Mouse (Mus musculus) retina, embryonic 14.5 days (tissue): ENCODE measurements at regions not wholly inside any gene's neighbourhood (a gene's known extent, or its start where the extent isn't known, plus 50 kb on each side); places are given as distances from the start of the nearest gene placed in this dataset.

Experiments used
- DNase-seq: peaks from one replicate; pipeline ENCODE4 v3.0.0-alpha.2; 2015; ENCODE audit warnings: low spot score

DNA sequence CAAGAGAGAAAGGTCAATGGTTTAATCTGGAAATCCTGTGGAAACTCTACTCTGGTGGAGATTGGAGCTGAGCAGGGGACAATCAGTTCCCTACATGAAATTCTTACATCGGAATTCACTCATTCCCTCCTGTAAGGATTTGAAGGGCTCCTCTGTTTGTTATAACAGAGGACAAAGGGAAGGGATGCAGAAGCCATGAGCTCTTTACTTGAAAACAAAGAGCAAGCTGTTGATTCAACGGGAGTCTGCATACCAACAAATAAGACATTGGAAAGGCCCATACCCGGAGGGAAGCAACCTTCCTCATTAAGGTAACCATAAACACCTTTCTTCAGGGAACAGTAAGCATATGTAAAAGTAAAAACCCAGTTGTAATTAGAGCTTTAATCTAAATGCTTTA lies 359.3 kb downstream of the Cenpc1 start:
- no peak for DNase-seq

DNA sequence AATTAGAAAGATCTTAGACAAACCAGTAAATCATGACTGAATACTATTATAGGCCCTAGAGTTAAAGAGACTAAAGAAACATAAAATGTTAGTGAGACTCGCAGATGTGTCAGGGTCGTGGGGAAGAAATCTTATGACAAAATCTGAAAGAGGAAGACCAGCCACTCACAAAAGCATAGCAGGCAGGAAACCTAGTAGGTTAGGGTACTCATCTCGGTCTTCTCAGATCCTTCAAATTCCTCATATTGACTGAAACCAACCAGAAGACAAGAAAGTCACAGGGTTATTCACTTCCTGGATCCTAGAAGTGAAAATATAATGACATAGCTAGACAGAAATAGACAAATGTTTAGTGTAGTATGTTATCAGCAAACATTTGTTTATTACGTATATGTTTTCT lies 387.5 kb downstream of the Cenpc1 start:
- DNase-seq = no peak

- no peak for DNase-seq
These were observed 394.3 kb downstream of the Cenpc1 start for GRCm38 (mm10) chr5:85671121-85671520.

GRCm38 (mm10) chr5:85661487-85661886 lies 403.9 kb downstream of the Cenpc1 start:
- DNase-seq = no peak

DNA sequence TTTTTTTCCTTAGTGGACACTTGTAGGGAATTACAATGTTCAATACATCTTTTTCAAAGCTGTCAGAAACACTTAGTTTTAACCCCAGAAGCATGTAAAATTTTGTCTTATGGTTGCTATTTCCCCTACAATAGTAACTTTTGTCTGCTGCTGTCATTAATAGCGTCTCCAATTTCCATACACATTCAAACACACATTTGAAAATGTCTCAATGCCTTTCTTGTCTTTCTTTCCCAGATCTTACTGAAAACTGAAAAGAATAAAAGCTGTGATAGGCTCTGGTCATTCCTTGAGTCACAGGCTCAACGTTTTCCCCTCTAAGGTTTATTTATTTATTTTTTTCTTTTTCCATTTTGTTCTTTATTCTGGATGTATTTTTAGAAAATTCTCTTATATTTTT lies 444.3 kb downstream of the Cenpc1 start:
- DNase-seq = no peak

GRCm38 (mm10) chr5:85614783-85615182 lies 450.6 kb downstream of the Cenpc1 start:
- no peak for DNase-seq

DNA sequence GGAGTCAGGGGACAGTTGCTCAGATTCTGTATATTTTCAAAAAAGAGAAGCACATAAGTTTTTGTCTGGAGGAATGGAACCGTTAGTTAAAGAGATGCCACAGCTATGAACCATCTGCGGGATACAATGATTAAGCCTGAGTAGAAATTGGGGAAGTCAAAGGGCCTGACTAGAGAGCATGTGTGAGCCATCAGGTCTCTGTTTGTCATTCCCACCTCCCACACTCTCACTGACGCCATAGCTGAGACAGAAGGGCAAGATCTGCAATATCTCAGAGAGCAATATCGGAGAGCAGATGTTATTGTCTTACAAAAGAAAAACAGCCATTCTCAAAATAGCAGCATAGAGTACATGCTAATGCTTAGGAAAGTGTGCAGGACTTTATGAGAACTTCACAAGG lies 452.8 kb downstream of the Cenpc1 start:
- no peak for DNase-seq

DNA sequence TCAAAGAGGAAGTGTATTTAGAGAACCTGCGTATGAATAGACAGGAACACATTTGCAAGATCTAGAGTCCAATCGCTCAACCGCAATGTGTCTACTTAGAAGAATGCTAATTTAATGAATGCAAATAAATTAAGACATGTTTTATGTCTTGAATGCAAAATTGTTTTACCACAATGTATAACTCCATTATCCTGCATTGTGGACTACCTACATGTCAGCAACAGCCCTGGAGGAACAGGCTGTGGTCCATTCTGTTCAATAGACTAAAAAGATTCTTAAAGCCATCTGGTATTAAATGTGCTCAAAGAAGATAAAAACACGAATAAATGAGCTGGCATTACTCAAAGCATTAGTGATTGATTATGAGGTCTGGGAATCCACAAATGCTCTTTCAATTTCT lies 456.3 kb downstream of the Cenpc1 start:
- DNase-seq = no peak

GRCm38 (mm10) chr5:85598164-85598563 lies 467.2 kb downstream of the Cenpc1 start:
- no peak for DNase-seq

GRCm38 (mm10) chr5:85595082-85595447 lies 470.3 kb downstream of the Cenpc1 start:
- no peak for DNase-seq

GRCm38 (mm10) chr5:85594413-85595081 lies 470.8 kb downstream of the Cenpc1 start:
- no peak for DNase-seq

DNA sequence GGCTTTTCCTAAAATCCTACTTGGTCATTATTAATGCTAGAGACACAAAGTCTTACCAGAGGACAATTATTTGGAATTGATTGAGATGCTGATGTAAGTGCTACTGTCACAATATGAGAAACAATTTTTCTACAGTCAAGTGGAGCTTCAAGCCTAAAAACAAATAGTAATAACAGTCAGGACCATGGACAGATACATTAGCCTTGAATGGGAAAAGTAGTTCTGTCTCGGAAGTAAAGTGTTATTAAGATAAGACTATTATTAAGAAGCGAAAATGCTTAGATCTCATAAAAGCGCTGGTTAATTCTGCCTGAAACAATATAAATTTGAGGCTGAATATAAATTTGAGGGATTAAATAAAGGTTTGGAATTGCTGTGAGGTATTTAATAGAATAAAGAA lies 473.1 kb downstream of the Cenpc1 start:
- DNase-seq = peak; percentile 28

- DNase-seq = peak; percentile 72
These were observed 478.7 kb downstream of the Cenpc1 start for GRCm38 (mm10) chr5:85586727-85587126.

DNA sequence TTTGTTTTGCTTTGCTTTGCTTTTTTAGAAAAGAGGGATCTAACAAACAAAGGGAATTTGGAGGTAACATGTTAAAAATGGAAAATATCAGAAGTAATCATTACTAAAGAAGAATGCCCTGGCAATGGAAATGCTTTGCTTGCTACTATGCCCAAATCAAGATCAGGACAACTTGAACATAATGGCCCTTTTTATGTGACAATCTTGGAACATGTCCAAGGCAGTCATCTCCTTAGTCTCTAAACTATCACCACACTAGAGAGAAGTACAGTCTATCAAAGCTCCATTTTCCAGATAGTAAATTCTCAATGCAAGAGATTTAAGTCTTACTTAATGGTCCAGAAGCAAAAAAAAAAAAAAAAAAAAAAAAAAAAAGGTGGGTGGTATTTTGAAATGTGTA lies 492.9 kb downstream of the Cenpc1 start:
- no peak for DNase-seq

- DNase-seq = no peak
These were observed 493.4 kb downstream of the Cenpc1 start for GRCm38 (mm10) chr5:85571967-85572366.

- DNase-seq = no peak
These were observed 494.0 kb downstream of the Cenpc1 start for GRCm38 (mm10) chr5:85571381-85571780.

- DNase-seq = no peak
These were observed 529.1 kb downstream of the Cenpc1 start for GRCm38 (mm10) chr5:85536329-85536728.

DNA sequence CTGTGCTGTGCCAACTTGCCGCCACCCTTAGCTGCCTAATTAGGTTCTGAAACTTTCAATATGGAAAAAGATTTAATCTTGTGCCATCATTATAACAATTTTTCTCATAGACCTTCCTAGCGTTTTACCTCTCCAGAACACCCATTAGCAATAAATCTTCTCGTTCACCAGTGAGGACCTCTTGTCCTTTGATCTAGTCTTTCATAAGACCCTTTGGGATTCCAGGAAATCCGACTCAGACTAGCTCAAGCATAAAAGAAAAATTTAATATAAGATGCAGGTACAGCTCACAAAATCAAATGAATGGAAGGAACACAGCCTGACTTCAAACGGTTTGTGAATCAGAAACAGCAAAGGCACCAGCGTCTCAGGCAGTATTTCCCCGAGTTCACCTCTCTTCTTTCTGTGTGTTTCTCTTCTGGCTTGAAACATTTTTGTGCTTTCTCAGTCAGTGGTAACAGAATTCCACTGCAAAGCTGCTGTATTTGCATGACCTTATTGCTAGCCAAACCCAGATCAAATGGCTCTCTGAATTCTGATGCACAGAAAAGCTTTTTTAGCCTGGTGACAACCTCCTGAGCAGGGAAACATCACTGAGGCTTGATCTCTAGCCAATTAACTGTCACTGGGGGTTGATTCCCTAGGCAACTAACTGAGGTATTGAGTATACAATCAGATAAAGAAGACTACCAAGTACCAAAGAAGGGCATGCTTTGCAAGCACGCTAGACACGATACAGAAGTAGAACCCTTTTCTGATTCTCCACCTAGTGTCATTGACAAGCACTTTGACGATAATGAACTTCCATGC lies 539.8 kb downstream of the Cenpc1 start:
- no peak for DNase-seq

GRCm38 (mm10) chr5:85505244-85505643 lies 560.1 kb downstream of the Cenpc1 start:
- DNase-seq = no peak

GRCm38 (mm10) chr5:85497261-85497660 lies 568.1 kb downstream of the Cenpc1 start:
- no peak for DNase-seq

DNA sequence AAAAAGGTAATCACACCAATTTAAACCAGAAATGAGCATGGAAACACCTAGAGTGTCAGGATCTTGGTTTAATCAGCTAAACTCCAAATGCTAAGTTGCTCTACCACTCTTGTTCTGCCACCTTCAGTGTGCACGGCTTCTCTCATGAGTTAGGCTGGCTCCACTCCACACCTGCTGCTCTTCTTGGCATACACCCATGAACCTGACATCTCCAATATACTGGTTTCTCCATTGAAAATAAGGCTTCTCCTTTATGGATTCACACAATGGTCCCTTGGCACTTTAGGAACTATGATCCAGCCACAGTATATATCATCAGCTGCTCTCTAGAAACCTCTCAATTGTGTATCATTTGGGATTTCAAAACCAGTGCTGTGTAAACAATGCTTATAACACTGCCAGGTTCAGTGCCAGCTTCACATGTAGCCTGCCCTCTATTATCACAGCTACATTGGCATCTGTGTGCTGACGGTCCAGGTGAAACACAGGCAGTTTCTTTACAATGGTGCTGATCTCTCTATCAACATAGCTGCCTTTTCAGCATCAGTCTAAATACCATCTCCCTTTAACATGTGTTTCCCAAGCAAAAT lies 579.6 kb downstream of the Cenpc1 start:
- no peak for DNase-seq

GRCm38 (mm10) chr5:85485157-85485556 lies 580.2 kb downstream of the Cenpc1 start:
- DNase-seq = no peak

DNA sequence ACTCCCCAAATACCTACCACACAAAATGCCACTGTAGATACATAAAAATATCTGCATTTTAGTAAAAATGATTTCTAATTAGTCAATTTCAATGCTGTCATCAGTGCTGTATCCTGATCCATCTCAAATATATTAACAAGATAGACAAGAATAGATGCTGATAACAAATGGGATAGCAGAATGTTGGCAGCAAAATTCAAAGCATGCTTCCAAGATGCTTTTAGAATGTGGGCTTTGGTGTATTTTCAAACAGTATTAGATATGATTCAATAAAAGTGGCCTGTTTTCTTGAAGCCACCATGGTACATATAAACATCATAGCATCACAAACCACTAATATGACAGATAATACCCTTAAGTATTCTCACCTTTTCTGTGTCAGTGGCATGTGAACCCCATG lies 597.6 kb downstream of the Cenpc1 start:
- DNase-seq = no peak
